Mouse (Mus musculus) spleen, postnatal 4 days (tissue): ENCODE results near the gene G0s2.
"Not testable (repeated sequence)": the region's sequence is repeated elsewhere in the genome, so short reads cannot be mapped to it uniquely, and the experiment has no call there.

Experiments used
- DNase-seq, 2 experiments: peaks; one replicate each; pipeline ENCODE4 v3.0.0; 2022; ENCODE audit warnings: low spot score in 2 of 2

Gene G0s2

DNA sequence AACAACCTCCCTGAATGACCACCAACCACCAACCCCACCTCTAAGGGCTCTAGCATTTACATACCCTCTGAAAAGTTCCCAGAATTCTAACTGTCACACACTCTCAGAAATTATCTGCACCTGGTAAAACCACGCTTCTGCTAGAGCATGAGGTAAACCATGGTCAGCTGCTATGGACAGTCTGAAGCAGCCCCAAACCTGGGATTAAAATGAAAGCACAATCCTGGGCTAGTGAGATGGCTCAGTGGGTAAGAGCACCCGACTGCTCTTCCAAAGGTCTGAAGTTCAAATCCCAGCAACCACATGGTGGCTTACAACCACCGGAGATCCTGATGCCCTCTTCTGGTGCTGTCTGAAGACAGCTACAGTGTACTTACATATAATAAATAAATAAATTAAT is 19.1 kb downstream of the G0s2 start:
- not testable (repeated sequence) for DNase-seq

DNA sequence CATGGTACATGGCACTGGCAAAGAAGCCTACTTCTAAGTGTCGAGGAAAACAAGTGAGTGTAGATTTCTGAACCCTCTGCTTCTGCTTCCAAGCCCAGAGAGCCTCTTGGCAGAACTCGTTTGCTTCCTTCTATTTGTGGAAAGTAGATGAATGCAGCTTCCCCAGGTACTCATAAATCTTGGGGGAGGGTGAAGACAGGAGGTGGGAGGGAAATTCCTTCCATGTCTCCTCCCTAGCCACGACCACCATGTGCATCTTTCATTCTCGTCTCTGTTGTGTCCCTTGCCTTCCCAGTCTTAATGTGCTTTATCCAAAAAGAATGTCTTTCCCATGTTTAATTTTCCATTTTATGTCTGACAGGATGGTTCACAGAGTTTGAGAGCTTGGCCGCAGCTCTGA is 20.4 kb downstream of the G0s2 start:
- DNase-seq = no peak

DNA sequence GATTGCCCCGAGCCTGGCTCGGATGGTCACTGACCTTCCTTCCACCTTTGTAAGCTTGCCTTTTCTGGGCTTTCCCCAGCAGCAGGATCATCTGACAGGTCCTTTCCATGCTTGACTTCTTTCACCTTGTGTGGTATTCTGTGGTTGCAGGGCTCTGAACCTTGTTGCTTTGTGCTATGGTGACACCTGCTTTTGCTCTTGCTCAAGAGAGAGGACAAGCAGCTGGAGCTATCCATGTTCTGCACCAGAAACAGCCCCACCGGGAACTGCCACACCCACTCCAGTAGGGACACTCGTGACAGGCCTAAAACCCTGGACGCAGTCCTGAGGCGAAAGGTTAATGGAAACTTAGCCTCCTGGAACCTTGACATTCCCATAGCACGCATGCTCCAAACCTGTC is 21.6 kb downstream of the G0s2 start:
- no peak for DNase-seq

GRCm38 (mm10) chr1:193250026-193250425 is 23.0 kb downstream of the G0s2 start:
- no peak for DNase-seq

DNA sequence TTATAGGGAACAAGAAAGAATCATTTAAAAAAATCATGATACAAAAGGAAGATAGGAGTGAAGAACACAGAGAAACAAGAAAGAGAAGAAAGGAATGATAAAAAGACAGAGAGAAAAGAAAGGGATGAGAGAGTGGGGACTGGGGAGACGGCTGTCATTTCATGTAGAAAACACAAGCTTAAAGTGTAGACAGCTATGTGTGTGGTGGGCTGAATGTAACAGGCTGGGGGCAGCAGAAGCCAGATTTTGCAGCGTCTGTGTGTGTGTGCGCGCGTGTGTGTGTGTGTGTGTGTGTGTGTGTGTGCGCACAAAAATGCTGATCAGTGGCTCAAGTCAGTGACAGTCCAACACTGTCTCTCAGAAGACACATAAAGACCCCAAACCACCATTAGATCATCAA is 28.8 kb downstream of the G0s2 start:
- no peak for DNase-seq

DNA sequence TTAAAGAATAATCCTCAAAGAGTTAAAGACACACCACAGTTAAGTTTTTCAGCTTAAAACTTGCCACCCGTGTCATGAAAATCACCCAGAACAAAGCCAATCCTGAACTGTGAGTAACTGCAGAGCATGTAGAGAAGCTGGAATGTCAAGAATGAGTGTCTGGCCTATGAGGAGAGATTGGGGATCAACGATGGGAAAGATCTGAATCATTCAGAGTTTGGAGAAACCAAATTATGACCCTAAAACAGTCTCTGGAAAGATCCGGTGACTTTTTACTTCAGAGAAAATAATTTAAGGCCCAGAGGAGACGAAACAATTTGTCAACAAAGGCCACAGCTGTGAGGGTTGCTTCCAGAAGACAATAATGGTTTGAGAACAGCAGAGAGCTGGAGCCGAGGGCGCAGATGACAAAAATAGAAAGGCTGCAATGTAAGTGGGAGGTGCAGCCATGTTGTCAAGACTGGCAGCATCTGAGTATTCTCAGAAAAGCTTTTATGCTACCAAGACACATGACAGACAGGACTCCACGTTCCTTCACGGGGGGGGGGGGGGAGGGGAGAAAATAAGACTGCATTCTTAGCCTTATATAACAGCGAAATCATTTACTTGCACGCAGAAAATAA is 29.3 kb downstream of the G0s2 start:
- no peak for DNase-seq

DNA sequence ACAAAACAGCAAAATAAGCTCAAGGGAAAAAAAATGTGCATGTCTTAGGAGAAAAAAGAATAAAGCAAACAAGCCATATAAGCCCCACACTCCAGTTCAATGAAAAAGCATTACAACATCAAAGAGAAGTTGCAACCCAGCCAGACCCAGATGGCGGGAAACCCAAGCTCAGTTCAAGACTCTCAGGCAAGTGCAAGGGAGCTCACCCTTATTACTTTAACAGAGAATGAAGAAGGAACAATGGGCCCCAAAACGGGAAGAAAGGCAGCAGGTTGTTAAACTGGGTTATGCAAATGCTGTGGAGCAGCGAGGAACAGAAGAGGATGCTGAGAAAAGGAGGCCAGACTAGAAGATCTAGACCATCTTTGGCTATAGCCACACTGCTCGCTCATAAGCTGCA is 30.2 kb downstream of the G0s2 start:
- DNase-seq = peak in 1 of 2 experiments; percentile 37

GRCm38 (mm10) chr1:193242238-193242637 is 30.8 kb downstream of the G0s2 start:
- peak; percentile 38 to 68 for DNase-seq

- DNase-seq = no peak
Observed at GRCm38 (mm10) chr1:193241436-193241835, 31.6 kb downstream of the G0s2 start.

GRCm38 (mm10) chr1:193238426-193238825 is 34.6 kb downstream of the G0s2 start:
- no peak for DNase-seq

GRCm38 (mm10) chr1:193234930-193235329 is 38.1 kb downstream of the G0s2 start:
- no peak for DNase-seq

DNA sequence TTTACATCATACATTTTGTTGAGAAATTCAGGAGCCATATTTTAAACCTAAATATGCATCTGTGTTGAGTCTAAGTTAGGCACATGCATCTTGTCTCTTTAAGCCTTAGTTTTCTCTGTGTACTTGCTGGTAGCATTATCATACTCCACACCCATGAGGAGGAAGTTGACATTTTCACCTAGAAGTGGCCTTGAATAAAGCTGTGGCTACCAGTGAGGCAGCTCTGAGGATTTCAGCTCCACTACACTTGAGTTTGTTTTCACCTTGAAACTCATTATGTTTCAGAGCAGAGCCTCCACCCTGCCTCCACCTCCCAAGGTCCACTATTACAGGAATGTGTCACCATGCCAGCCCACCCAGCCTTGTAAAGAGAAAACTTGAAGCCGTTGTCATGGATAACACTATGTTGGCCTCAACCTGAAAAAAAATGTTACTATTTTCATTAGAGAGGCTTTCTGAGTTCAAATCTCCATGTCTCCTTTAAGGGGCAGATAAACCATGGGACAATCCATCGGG is 38.8 kb downstream of the G0s2 start:
- DNase-seq = no peak

DNA sequence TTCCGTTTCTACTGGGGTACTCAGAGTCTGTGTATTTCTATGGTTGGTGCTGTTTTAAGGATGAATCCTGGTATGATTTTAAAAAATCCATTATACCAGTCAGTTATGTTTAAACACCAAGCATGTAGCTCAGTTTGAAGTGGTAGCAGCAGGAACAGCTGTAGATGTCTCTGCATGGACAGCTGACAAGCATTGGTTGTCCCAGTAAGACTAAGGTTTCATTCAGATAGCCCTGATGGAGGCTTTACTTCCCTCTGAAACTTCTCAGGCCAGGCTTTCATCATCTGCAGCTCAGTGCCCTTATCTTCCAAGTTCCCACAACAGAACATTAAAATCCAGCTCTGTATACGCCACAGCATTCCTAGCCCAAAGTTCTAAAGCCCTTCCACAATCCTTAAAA is 40.3 kb downstream of the G0s2 start:
- no peak for DNase-seq

DNA sequence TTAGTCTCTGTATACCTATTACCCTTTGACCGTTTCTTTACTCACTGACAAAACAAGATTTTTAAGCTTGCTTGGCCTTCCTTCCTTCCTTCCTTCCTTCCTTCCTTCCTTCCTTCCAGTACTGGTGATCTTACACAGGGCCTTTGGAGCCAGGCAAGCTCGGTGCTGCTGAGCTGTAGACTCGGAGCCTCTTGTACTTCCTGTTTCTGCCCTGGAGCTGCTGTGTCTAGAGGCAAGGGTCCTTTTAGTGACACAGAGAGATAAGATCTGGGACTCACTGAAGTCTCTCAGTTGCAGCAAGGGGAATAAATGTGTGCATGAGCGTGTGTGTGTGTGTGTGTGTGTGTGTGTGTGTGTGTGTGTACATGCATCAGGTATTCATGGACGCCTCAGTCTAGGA is 42.1 kb downstream of the G0s2 start:
- no peak for DNase-seq

- no peak for DNase-seq
Observed at GRCm38 (mm10) chr1:193230531-193230930, 42.5 kb downstream of the G0s2 start.

GRCm38 (mm10) chr1:193229570-193229969 is 43.4 kb downstream of the G0s2 start:
- DNase-seq = no peak

- no peak for DNase-seq
Observed at GRCm38 (mm10) chr1:193227537-193227936, 45.5 kb downstream of the G0s2 start.

DNA sequence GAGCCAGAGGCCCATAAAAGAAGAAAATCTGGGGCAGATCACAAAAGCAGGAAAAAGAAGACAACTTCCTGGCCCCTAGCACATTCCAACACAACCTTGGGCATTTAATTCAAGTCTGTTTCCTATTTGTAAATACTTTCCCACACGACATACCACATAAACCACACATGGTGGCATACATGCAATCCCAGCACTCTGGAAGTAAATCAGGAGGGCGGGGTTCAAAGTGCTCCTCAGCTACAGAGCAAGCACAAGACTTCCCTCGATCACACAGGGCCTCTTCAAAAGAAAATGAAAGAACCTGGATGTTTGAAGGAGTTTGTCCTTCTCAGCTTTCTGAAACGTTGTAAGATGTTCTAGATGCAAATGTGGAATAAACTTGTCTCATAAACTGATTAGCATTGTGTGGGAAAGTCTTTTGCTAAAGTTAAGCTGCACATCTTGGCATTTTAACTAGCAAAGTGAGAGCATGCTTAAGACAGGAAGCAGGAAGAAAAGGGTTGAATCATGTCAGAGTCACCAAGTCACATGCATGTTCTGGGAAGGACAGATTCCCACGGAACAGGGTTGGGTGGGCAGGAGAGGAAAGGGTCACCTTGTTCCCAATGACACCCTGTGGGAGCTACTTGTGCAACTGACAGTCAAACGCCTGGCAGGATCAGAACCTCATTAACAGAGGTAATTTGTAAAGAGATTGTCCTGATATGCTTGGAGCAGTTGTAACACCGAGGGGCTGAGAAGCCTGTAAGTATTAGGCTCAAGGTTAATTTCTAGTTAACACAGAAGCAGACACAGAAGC is 46.1 kb downstream of the G0s2 start:
- no peak for DNase-seq

DNA sequence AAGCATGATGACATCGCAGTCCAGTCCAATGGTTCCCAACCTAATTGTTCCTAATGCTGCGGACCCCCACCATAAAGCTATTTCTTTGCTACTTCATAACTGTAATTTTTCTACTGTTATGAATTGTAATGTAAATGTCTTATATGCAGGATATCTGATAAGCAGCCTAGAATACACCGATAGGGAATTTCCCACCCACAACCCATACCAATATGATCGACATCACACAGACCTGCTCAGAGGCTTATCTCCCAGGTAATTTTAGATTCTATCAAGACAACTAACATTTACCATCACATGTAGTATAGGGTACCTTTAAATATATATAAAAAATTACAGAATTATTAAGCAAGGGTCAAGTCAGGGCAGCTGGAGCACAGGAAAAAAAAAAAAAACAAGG is 46.9 kb downstream of the G0s2 start:
- no peak for DNase-seq

GRCm38 (mm10) chr1:193225531-193225930 is 47.5 kb downstream of the G0s2 start:
- DNase-seq = no peak
